Mouse (Mus musculus) brain, embryonic 14.5 days (tissue): Measurements from ENCODE around the gene Agrn.

Experiments
- CTCF ChIP-seq: fragments of 200-500 bp; IDR thresholded peaks from 2 replicates; pipeline ENCODE4 v1.5.1; 2012; ENCODE audit warnings: inconsistent platforms, mild to moderate bottlenecking, moderate library complexity, borderline replicate concordance; ENCODE audit not compliant: insufficient read depth, insufficient read length; ENCODE audit errors: extremely low read depth
- POLR2A ChIP-seq: fragments of 200-500 bp; IDR thresholded peaks from 2 replicates; pipeline ENCODE4 v1.6.1; 2012; ENCODE audit warnings: mild to moderate bottlenecking, inconsistent platforms, borderline replicate concordance; ENCODE audit not compliant: poor library complexity, insufficient read depth, insufficient read length, severe bottlenecking; ENCODE audit errors: extremely low read depth

- no peak for TF ChIP-seq CTCF
- no peak for TF ChIP-seq POLR2A
These were observed 64.0 kb downstream of the Agrn start for GRCm38 (mm10) chr4:156133334-156133733.
